Mouse (Mus musculus) E14TG2a.4 (cell line): ENCODE measurements at regions not wholly inside any gene's neighbourhood (a gene's known extent, or its start where the extent isn't known, plus 50 kb on each side); places are given as distances from the start of the nearest gene placed in this dataset.

Experiments used
- H3K27me3 ChIP-seq: 2 replicates; pipeline ENCODE4 v1.6.1; 2014; ENCODE audit warnings: low read length, control low read depth; ENCODE audit not compliant: insufficient read depth
- H3K36me3 ChIP-seq: 2 replicates; pipeline ENCODE4 v1.6.1; 2014; ENCODE audit warnings: low read length, control low read depth; ENCODE audit not compliant: insufficient read depth
- H3K4me1 ChIP-seq: replicated peaks from 2 replicates; pipeline ENCODE4 v1.6.1; 2014; ENCODE audit warnings: low read depth, low read length, control low read depth
- H3K4me3 ChIP-seq: replicated peaks from 2 replicates; pipeline ENCODE4 v1.5.1; 2014; ENCODE audit warnings: mild to moderate bottlenecking, low read length
- H3K9me3 ChIP-seq: 2 replicates; pipeline ENCODE4 v1.6.1; 2014; ENCODE audit warnings: low read length, control low read depth
- CTCF ChIP-seq: conservative IDR thresholded peaks from 2 replicates; pipeline ENCODE4 v1.5.1; 2014; ENCODE audit warnings: low read length
- NANOG ChIP-seq: IDR thresholded peaks from 2 replicates; pipeline ENCODE4 v1.6.1; 2014; ENCODE audit warnings: borderline replicate concordance, low read length, mixed read lengths
- POU5F1 ChIP-seq: IDR thresholded peaks from 2 replicates; pipeline ENCODE4 v1.6.1; 2014; ENCODE audit warnings: low read length, borderline replicate concordance

GRCm38 (mm10) chr2:123806370-123806769, 283.4 kb upstream of the Sema6d start:
- no peaks in the 10 kb centered on the region for H3K27me3 ChIP-seq
- no peak overlapping the region for H3K4me3 ChIP-seq
- H3K4me1 ChIP-seq: no peaks in the 10 kb centered on the region
- H3K36me3 ChIP-seq: no peaks in the 10 kb centered on the region
- no peaks in the 10 kb centered on the region for H3K9me3 ChIP-seq
- TF ChIP-seq CTCF (no peak), POU5F1 (no peak), NANOG (no peak)

GRCm38 (mm10) chr2:123813182-123813949, 276.4 kb upstream of the Sema6d start:
- TF ChIP-seq NANOG: no peak
- TF ChIP-seq CTCF: no peak
- TF ChIP-seq POU5F1: no peak
- Histone ChIP-seq H3K4me1 (no peaks in the 10 kb centered on the region), H3K4me3 (no peak overlapping the region), H3K27me3 (no peaks in the 10 kb centered on the region), H3K9me3 (no peaks in the 10 kb centered on the region), H3K36me3 (no peaks in the 10 kb centered on the region)

- Histone ChIP-seq H3K4me1 (no peaks in the 10 kb centered on the region), H3K9me3 (no peaks in the 10 kb centered on the region), H3K27me3 (no peaks in the 10 kb centered on the region), H3K4me3 (no peak overlapping the region), H3K36me3 (no peaks in the 10 kb centered on the region)
- TF ChIP-seq NANOG: no peak
- no peak for TF ChIP-seq CTCF
- TF ChIP-seq POU5F1: no peak
These were observed 275.8 kb upstream of the Sema6d start for GRCm38 (mm10) chr2:123813950-123814337.

GRCm38 (mm10) chr2:123816627-123817026, 273.1 kb upstream of the Sema6d start:
- Histone ChIP-seq H3K36me3 (no peaks in the 10 kb centered on the region), H3K4me1 (no peaks in the 10 kb centered on the region), H3K9me3 (no peaks in the 10 kb centered on the region), H3K27me3 (no peaks in the 10 kb centered on the region), H3K4me3 (no peak overlapping the region)
- TF ChIP-seq NANOG: no peak
- TF ChIP-seq POU5F1: no peak
- TF ChIP-seq CTCF: no peak

GRCm38 (mm10) chr2:123833540-123834136, 256.1 kb upstream of the Sema6d start:
- TF ChIP-seq NANOG (peak; percentile 68; the same call in 1 of the 2 replicates), CTCF (no peak)
- no peaks in the 10 kb centered on the region for H3K27me3 ChIP-seq
- no peaks in the 10 kb centered on the region for H3K4me1 ChIP-seq
- no peak overlapping the region for H3K4me3 ChIP-seq
- no peaks in the 10 kb centered on the region for H3K9me3 ChIP-seq
- no peaks in the 10 kb centered on the region for H3K36me3 ChIP-seq
